Mouse (Mus musculus) intestine, embryonic 16.5 days (tissue): ENCODE results near the gene Nyap1. TPM values are rescaled to one million over a fixed set of nuclear protein-coding genes. Genes with fewer than 3 reads are reported as not detected.
"Not testable (repeated sequence)": the region's sequence is repeated elsewhere in the genome, so short reads cannot be mapped to it uniquely, and the experiment has no call there.

ENCODE experiments used
- ATAC-seq: fragments of 200-750 bp; cut with Nextera tagmentation; 2 replicates; pipeline ENCODE4 v1.8.0; 2017; ENCODE audit warnings: moderate TSS enrichment, moderate library complexity
- H3K27ac ChIP-seq: fragments of 300-500 bp; sonication (generic); 2 replicates; pipeline ENCODE4 v1.5.1; 2014; ENCODE audit warnings: mild to moderate bottlenecking, low read length
- H3K27me3 ChIP-seq: fragments of 300-500 bp; sonication (generic); replicated peaks from 2 replicates; pipeline ENCODE4 v1.6.1; 2014; ENCODE audit warnings: low read length, control low read depth, mixed read lengths; ENCODE audit not compliant: control insufficient read depth, insufficient read depth
- H3K36me3 ChIP-seq: fragments of 300-500 bp; sonication (generic); 2 replicates; pipeline ENCODE4 v1.6.1; 2014; ENCODE audit warnings: low read length, control low read depth; ENCODE audit not compliant: control insufficient read depth, insufficient read depth
- H3K4me1 ChIP-seq: fragments of 300-500 bp; sonication (generic); 2 replicates; pipeline ENCODE4 v1.6.1; 2014; ENCODE audit warnings: low read length, control low read depth, mixed read lengths; ENCODE audit not compliant: control insufficient read depth, insufficient read depth
- H3K4me2 ChIP-seq: fragments of 300-500 bp; sonication (generic); 2 replicates; pipeline ENCODE4 v1.6.1; 2014; ENCODE audit warnings: low read depth, low read length, control low read depth
- H3K4me3 ChIP-seq: fragments of 300-500 bp; sonication (generic); 2 replicates; pipeline ENCODE4 v1.5.1; 2014; ENCODE audit warnings: mild to moderate bottlenecking, low read length
- H3K9ac ChIP-seq: fragments of 300-500 bp; sonication (generic); 2 replicates; pipeline ENCODE4 v1.6.1; 2014; ENCODE audit warnings: low read depth, low read length
- H3K9me3 ChIP-seq: fragments of 300-500 bp; sonication (generic); 2 replicates; pipeline ENCODE4 v1.6.1; 2016; ENCODE audit warnings: low read length, control low read depth; ENCODE audit not compliant: control insufficient read depth
- WGBS: fragments of 180-500 bp; shearing (Covaris S2); extraction: QIAGEN DNeasy Blood & Tissue Kit; methylation state at CpG from one replicate; pipeline ENCODE4 v1.1.7; 2014; 5-methylcytosine and 5-hydroxymethylcytosine counted together
- polyA plus RNA-seq: library from polyadenylated mRNA; unstranded; fragments of >200 nt; fragmentation: Nextera tagmentation; extraction: Ambion mirVana; gene quantifications from 2 replicates; pipeline ENCODE4 v1.2.1, GENCODE M21; 2015

Nyap1 gene
- polyA plus RNA-seq, 1 experiment from 2014 or later, result 2.2 TPM

GRCm38 (mm10) chr5:137738516-137738915, 2.9 kb downstream of the Nyap1 start:
- no peak overlapping the region for H3K9ac ChIP-seq
- 43% methylated on average over 5 of the region's 5 CpGs for WGBS

GRCm38 (mm10) chr5:137737400-137737940, 3.9 kb downstream of the Nyap1 start:
- no peak overlapping the region for H3K9ac ChIP-seq
- H3K27ac ChIP-seq, result no peak overlapping the region
- peaks cover 5% of the 10 kb centered on the region; the same call in 1 of the 2 replicates for H3K36me3 ChIP-seq
- no peak overlapping the region for H3K4me3 ChIP-seq
- WGBS, result 79% methylated on average over 5 of the region's 6 CpGs
- no peak overlapping the region for H3K4me2 ChIP-seq
- ATAC-seq, result no peak
- peaks cover 19% of the 10 kb centered on the region for H3K4me1 ChIP-seq
- H3K27me3 ChIP-seq, result no peaks in the 10 kb centered on the region
- no peaks in the 10 kb centered on the region for H3K9me3 ChIP-seq

More at GRCm38 (mm10) chr5:137738516-137738915, 2.9 kb downstream of the Nyap1 start:
- Histone ChIP-seq H3K36me3 (peaks cover 5% of the 10 kb centered on the region; the same call in 1 of the 2 replicates), H3K9me3 (no peaks in the 10 kb centered on the region), H3K4me3 (no peak overlapping the region), H3K4me1 (peaks cover 19% of the 10 kb centered on the region), H3K27me3 (no peaks in the 10 kb centered on the region), H3K27ac (0 out of 2 replicates have a peak overlapping the region, but pooled peaks have one; percentile 28), H3K4me2 (no peak overlapping the region)
- no peak for ATAC-seq

GRCm38 (mm10) chr5:137734289-137735061, 6.9 kb downstream of the Nyap1 start:
- peaks cover 5% of the 10 kb centered on the region; the same call in 1 of the 2 replicates for H3K36me3 ChIP-seq
- H3K9ac ChIP-seq, result no peak overlapping the region
- ATAC-seq, result peak; percentile 41; the same call in 1 of the 2 replicates
- 69% methylated on average over 6 of the region's 6 CpGs for WGBS
- H3K4me2 ChIP-seq, result no peak overlapping the region
- no peaks in the 10 kb centered on the region for H3K27me3 ChIP-seq
- no peaks in the 10 kb centered on the region for H3K9me3 ChIP-seq
- no peak overlapping the region for H3K27ac ChIP-seq
- H3K4me1 ChIP-seq, result peaks cover 8% of the 10 kb centered on the region; the same call in 1 of the 2 replicates
- H3K4me3 ChIP-seq, result no peak overlapping the region

- Histone ChIP-seq H3K9me3 (no peaks in the 10 kb centered on the region), H3K9ac (no peak overlapping the region)
Measured at GRCm38 (mm10) chr5:137733638-137734288, 7.6 kb downstream of the Nyap1 start.

GRCm38 (mm10) chr5:137726767-137727166, 14.6 kb downstream of the Nyap1 start:
- Histone ChIP-seq H3K9me3 (no peaks in the 10 kb centered on the region), H3K4me1 (no peaks in the 10 kb centered on the region), H3K27ac (no peak overlapping the region), H3K4me3 (no peak overlapping the region), H3K27me3 (no peaks in the 10 kb centered on the region), H3K36me3 (no peaks in the 10 kb centered on the region), H3K9ac (no peak overlapping the region), H3K4me2 (no peak overlapping the region)
- ATAC-seq, result 0 out of 2 replicates have a peak, but pooled peaks have one; percentile 33
- WGBS, result 62% methylated on average over 6 of the region's 6 CpGs

More at GRCm38 (mm10) chr5:137733638-137734288, 7.6 kb downstream of the Nyap1 start:
- no peak for ATAC-seq
- 80% methylated on average over 12 of the region's 12 CpGs for WGBS
- no peak overlapping the region for H3K27ac ChIP-seq
- H3K4me1 ChIP-seq, result peaks cover 3% of the 10 kb centered on the region; the same call in 1 of the 2 replicates
- no peaks in the 10 kb centered on the region for H3K27me3 ChIP-seq
- no peak overlapping the region for H3K4me3 ChIP-seq
- H3K4me2 ChIP-seq, result no peak overlapping the region
- peaks cover 5% of the 10 kb centered on the region; the same call in 1 of the 2 replicates for H3K36me3 ChIP-seq

- no peaks in the 10 kb centered on the region for H3K27me3 ChIP-seq
- H3K9ac ChIP-seq, result no peak overlapping the region
- H3K4me2 ChIP-seq, result no peak overlapping the region
- no peak overlapping the region for H3K4me3 ChIP-seq
- no peaks in the 10 kb centered on the region for H3K9me3 ChIP-seq
- H3K4me1 ChIP-seq, result peaks cover 2% of the 10 kb centered on the region; the same call in 1 of the 2 replicates
- WGBS, result 86% methylated on average over 5 of the region's 5 CpGs
- no peak for ATAC-seq
- H3K36me3 ChIP-seq, result no peaks in the 10 kb centered on the region
- H3K27ac ChIP-seq, result no peak overlapping the region
Measured at GRCm38 (mm10) chr5:137723840-137724239, 17.6 kb downstream of the Nyap1 start.

- 10% methylated on average over 10 of the region's 16 CpGs for whole genome bisulfite sequencing
- peak; percentile 91 for ATAC-seq
- H3K9me3 ChIP-seq, H3K4me1 ChIP-seq, H3K27me3 ChIP-seq, H3K27ac ChIP-seq, H3K36me3 ChIP-seq: not testable (repeated sequence)
- H3K9ac ChIP-seq, result 0 out of 2 replicates have a peak overlapping the region, but pooled peaks have one; percentile 16
- H3K4me2 ChIP-seq, result peak overlapping the region; percentile 65
- peak overlapping the region; percentile 32 for H3K4me3 ChIP-seq
Measured at GRCm38 (mm10) chr5:137720558-137721164, 20.7 kb downstream of the Nyap1 start.

- ATAC-seq, result no peak
- no peaks in the 10 kb centered on the region for H3K36me3 ChIP-seq
- no peak overlapping the region for H3K27ac ChIP-seq
- H3K4me2 ChIP-seq, result no peak overlapping the region
- peaks cover 2% of the 10 kb centered on the region; the same call in 1 of the 2 replicates for H3K4me1 ChIP-seq
- no peak overlapping the region for H3K4me3 ChIP-seq
- 77% methylated on average over 6 of the region's 6 CpGs for WGBS
- no peaks in the 10 kb centered on the region for H3K27me3 ChIP-seq
- no peak overlapping the region for H3K9ac ChIP-seq
- H3K9me3 ChIP-seq, result no peaks in the 10 kb centered on the region
Measured at GRCm38 (mm10) chr5:137719088-137719487, 22.3 kb downstream of the Nyap1 start.
